Mouse (Mus musculus) lung, adult 2 months (tissue): Measurements from ENCODE around the gene Adcy9.

Experiments used
- CTCF ChIP-seq: fragments of 200-500 bp; IDR thresholded peaks from 2 replicates; pipeline ENCODE4 v1.5.1; 2011; ENCODE audit warnings: mild to moderate bottlenecking, low read length, control low read depth; ENCODE audit not compliant: insufficient read depth
- POLR2A ChIP-seq: fragments of 200-500 bp; IDR thresholded peaks from 2 replicates; pipeline ENCODE4 v1.6.1; 2011; ENCODE audit warnings: low read depth, mild to moderate bottlenecking, control low read depth, low read length, borderline replicate concordance; ENCODE audit errors: extremely low read depth

GRCm38 (mm10) chr16:4355260-4356043, 64.8 kb downstream of the Adcy9 start:
- TF ChIP-seq POLR2A (no peak), CTCF (no peak)
